Mouse (Mus musculus): ENCODE results near the gene Cnpy4. TPM values are rescaled to one million over a fixed set of nuclear protein-coding genes. Genes with fewer than 3 reads are reported as not detected.

Cnpy4 gene
- 1 to 10 TPM; 4.9 to 7.0 (median 5.9) TPM for total RNA-seq (2022)

- DNase-seq (ENCODE audit: low spot score), result peak; percentile 91
These were observed at the start of gene Cnpy4, which contains the start of gene Taf6 for GRCm38 (mm10) chr5:138186950-138187638. Gene Cnpy4, plus strand, starts transcription at chr5:138187485. Gene Taf6, minus strand, starts transcription at chr5:138187451.

GRCm38 (mm10) chr5:138137935-138138549, 49.2 kb upstream of the Cnpy4 start:
- DNase-seq (ENCODE audit: low spot score), result no peak

GRCm38 (mm10) chr5:138138585-138138984, 48.7 kb upstream of the Cnpy4 start:
- no peak for DNase-seq (ENCODE audit: low spot score)

- DNase-seq (ENCODE audit: low spot score), result no peak
These were observed 32.9 kb upstream of the Cnpy4 start for GRCm38 (mm10) chr5:138154390-138154789.

GRCm38 (mm10) chr5:138155443-138155976, 31.8 kb upstream of the Cnpy4 start, which contains the start of gene Zfp113:
Gene Zfp113, minus strand, starts transcription at chr5:138155744.
- peak; percentile 96 for DNase-seq (ENCODE audit: low spot score)

- DNase-seq (ENCODE audit: low spot score), result no peak
These were observed 27.0 kb upstream of the Cnpy4 start for GRCm38 (mm10) chr5:138160224-138160762.

GRCm38 (mm10) chr5:138160842-138161665, 26.2 kb upstream of the Cnpy4 start, which contains the start of gene Cops6:
Gene Cops6, plus strand, starts transcription at chr5:138161071.
- peak; percentile 95 for DNase-seq (ENCODE audit: low spot score)

- DNase-seq (ENCODE audit: low spot score), result no peak
These were observed 24.2 kb upstream of the Cnpy4 start for GRCm38 (mm10) chr5:138163046-138163445.

GRCm38 (mm10) chr5:138163610-138164009, 23.7 kb upstream of the Cnpy4 start:
- no peak for DNase-seq (ENCODE audit: low spot score)

- no peak for DNase-seq (ENCODE audit: low spot score)
These were observed 21.7 kb upstream of the Cnpy4 start for GRCm38 (mm10) chr5:138165594-138165993.

GRCm38 (mm10) chr5:138170936-138171561, 16.2 kb upstream of the Cnpy4 start:
- peak; percentile 95 for DNase-seq (ENCODE audit: low spot score)

GRCm38 (mm10) chr5:138171695-138172491, 15.4 kb upstream of the Cnpy4 start, which contains the start of the genes Ap4m1 and Mcm7:
Gene Ap4m1, plus strand, starts transcription at chr5:138172002.
Gene Mcm7, minus strand, starts transcription at chr5:138172422.
- DNase-seq (ENCODE audit: low spot score), result peak; percentile 100

GRCm38 (mm10) chr5:138173217-138173616, 14.1 kb upstream of the Cnpy4 start:
- DNase-seq (ENCODE audit: low spot score), result no peak

- peak; percentile 88 for DNase-seq (ENCODE audit: low spot score)
These were observed 499 bp downstream of the Cnpy4 start for GRCm38 (mm10) chr5:138187661-138188306.

- DNase-seq (ENCODE audit: low spot score), result peak; percentile 92
These were observed 6.8 kb downstream of the Cnpy4 start, which contains the start of gene Mblac1 for GRCm38 (mm10) chr5:138193771-138194727. Gene Mblac1, plus strand, starts transcription at chr5:138194314.

- DNase-seq (ENCODE audit: low spot score), result no peak
These were observed 7.6 kb downstream of the Cnpy4 start for GRCm38 (mm10) chr5:138194755-138195345.

- DNase-seq (ENCODE audit: low spot score), result no peak
These were observed 8.2 kb downstream of the Cnpy4 start for GRCm38 (mm10) chr5:138195463-138195862.

- DNase-seq (ENCODE audit: low spot score), result no peak
These were observed 12.3 kb downstream of the Cnpy4 start for GRCm38 (mm10) chr5:138199576-138199975.

Measured in heart, adult 8-10 months (tissue).